Mouse (Mus musculus): ENCODE measurements around the gene Ppih. TPM values are rescaled to one million over a fixed set of nuclear protein-coding genes. Genes with fewer than 3 reads are reported as not detected.
A peak's percentile ranks its signal among the peaks of the same experiment; 100 is the strongest.

Ppih gene
- polyA plus RNA-seq (2014; fragmentation: Nextera tagmentation; extraction: Ambion mirVana), result 119 and 133 TPM in 2 replicates

DNA sequence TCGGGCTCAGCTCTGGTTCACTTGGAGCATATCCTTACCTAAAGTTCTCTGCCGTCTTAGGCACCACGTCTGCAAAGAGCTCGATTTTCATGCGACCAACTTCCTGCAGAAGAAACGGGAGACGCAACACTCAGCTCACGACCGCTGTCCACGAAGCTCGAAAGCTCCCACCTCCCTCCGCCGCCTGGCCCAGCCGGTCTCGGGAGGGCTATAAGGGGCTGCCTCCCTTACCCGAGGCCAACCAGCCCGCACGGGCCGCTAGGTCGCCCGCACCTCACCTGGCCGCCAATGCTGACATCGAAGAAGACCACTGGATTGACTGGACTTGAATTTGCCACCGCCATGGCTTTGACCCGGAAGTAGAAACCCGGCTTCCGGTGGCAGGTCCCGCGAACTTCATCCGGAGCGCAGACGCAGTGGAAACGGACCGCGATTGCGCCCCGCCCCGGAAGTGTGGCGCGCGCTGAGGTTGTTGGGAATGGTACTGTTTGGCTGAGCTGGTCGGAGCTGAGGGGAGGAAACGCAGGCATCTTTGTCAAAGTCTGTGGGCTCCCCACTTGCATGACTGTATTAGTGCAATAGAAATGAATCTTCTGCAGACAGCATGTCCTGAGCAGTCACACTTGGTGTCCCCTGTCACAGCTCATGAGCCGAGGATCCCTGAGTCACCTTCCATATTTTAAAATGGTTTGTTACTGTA, at the start of gene Ppih:
Ppih (minus strand) TSS at position 416 of the 700 bp plus-strand sequence.
- WGBS, result under 1% methylated on average over 44 of the region's 44 CpGs
- H3K9ac ChIP-seq (ENCODE audit: low read length), result peak within 1 kb of the TSS; percentile 74
- peak within 1 kb of the TSS; percentile 53; the same call in 1 of the 2 replicates for H3K27ac ChIP-seq (ENCODE audit: low read depth, low read length)
- peak; percentile 95 for ATAC-seq (replicated peaks; ENCODE audit: low FRiP score)
- H3K27me3 ChIP-seq (ENCODE audit: control insufficient read depth, insufficient read depth, low read length), result no peaks in the 10 kb centered on the region
- H3K36me3 ChIP-seq (ENCODE audit: control insufficient read depth, insufficient read depth, low read length), result no peaks in the 10 kb centered on the region; the same call in 1 of the 2 replicates
- H3K4me2 ChIP-seq (ENCODE audit: low read depth, low read length, severe bottlenecking), result peak within 1 kb of the TSS; percentile 94
- peak; percentile 97 for DNase-seq (ENCODE audit: low spot score)
- peaks cover 10% of the 10 kb centered on the region; the same call in 1 of the 2 replicates for H3K4me1 ChIP-seq (replicated peaks; ENCODE audit: control insufficient read depth, insufficient read depth, low read length)
- H3K4me3 ChIP-seq (ENCODE audit: low read depth, low read length), result peak within 1 kb of the TSS; percentile 71
- H3K9me3 ChIP-seq (ENCODE audit: control insufficient read depth, low read length), result no peaks in the 10 kb centered on the region

DNA sequence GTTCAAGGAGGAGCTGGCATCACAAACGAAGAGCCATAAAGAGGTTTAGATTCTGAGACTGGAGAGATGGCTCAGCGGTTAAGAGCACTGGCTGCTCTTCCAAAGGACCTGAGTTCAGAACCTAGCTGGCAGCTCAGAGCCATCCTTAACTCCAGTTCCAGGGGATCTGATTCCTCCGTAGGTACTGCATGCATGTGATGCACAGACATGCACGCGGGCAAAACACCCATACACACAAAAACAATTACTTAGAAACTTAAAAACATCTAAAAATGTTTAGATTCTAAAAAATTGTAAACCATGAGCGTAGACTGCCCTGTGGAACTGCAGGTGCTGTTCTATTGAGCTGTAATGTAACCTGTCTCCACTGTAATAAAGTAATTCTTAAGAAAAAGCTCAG, 49.1 kb upstream of the Ppih start:
- no peak overlapping the region for H3K9ac ChIP-seq (ENCODE audit: low read length)
- no peaks in the 10 kb centered on the region for H3K9me3 ChIP-seq (ENCODE audit: control insufficient read depth, low read length)
- DNase-seq (ENCODE audit: low spot score), result no peak
- no peaks in the 10 kb centered on the region for H3K27me3 ChIP-seq (ENCODE audit: control insufficient read depth, insufficient read depth, low read length)
- no peak overlapping the region for H3K27ac ChIP-seq (ENCODE audit: low read depth, low read length)
- H3K4me2 ChIP-seq (ENCODE audit: low read depth, low read length, severe bottlenecking), result no peak overlapping the region
- no peaks in the 10 kb centered on the region for H3K36me3 ChIP-seq (ENCODE audit: control insufficient read depth, insufficient read depth, low read length)
- WGBS, result 88% methylated on average over 6 of the region's 6 CpGs
- no peaks in the 10 kb centered on the region for H3K4me1 ChIP-seq (replicated peaks; ENCODE audit: control insufficient read depth, insufficient read depth, low read length)
- ATAC-seq (replicated peaks; ENCODE audit: low FRiP score), result no peak
- no peak overlapping the region for H3K4me3 ChIP-seq (ENCODE audit: low read depth, low read length)

GRCm38 (mm10) chr4:119366758-119367526, 46.6 kb upstream of the Ppih start:
- no peak overlapping the region for H3K4me2 ChIP-seq (ENCODE audit: low read depth, low read length, severe bottlenecking)
- H3K27ac ChIP-seq (ENCODE audit: low read depth, low read length), result no peak overlapping the region
- no peak for DNase-seq (ENCODE audit: low spot score)
- no peak for ATAC-seq (replicated peaks; ENCODE audit: low FRiP score)
- H3K9me3 ChIP-seq (ENCODE audit: control insufficient read depth, low read length), result no peaks in the 10 kb centered on the region
- H3K9ac ChIP-seq (ENCODE audit: low read length), result no peak overlapping the region
- no peak overlapping the region for H3K4me3 ChIP-seq (ENCODE audit: low read depth, low read length)
- H3K27me3 ChIP-seq (ENCODE audit: control insufficient read depth, insufficient read depth, low read length), result no peaks in the 10 kb centered on the region
- no peaks in the 10 kb centered on the region for H3K36me3 ChIP-seq (ENCODE audit: control insufficient read depth, insufficient read depth, low read length)
- 72% methylated on average over 4 of the region's 4 CpGs for WGBS
- H3K4me1 ChIP-seq (replicated peaks; ENCODE audit: control insufficient read depth, insufficient read depth, low read length), result no peaks in the 10 kb centered on the region

- no peaks in the 10 kb centered on the region for H3K27me3 ChIP-seq (ENCODE audit: control insufficient read depth, insufficient read depth, low read length)
- no peak overlapping the region for H3K27ac ChIP-seq (ENCODE audit: low read depth, low read length)
- H3K4me2 ChIP-seq (ENCODE audit: low read depth, low read length, severe bottlenecking), result no peak overlapping the region
- no peaks in the 10 kb centered on the region for H3K9me3 ChIP-seq (ENCODE audit: control insufficient read depth, low read length)
- no peak for ATAC-seq (replicated peaks; ENCODE audit: low FRiP score)
- H3K4me1 ChIP-seq (replicated peaks; ENCODE audit: control insufficient read depth, insufficient read depth, low read length), result no peaks in the 10 kb centered on the region; the same call in 1 of the 2 replicates
- H3K4me3 ChIP-seq (ENCODE audit: low read depth, low read length), result no peak overlapping the region
- 84% methylated on average over 3 of the region's 3 CpGs for WGBS
- H3K9ac ChIP-seq (ENCODE audit: low read length), result no peak overlapping the region
- peak; percentile 42 for DNase-seq (ENCODE audit: low spot score)
- H3K36me3 ChIP-seq (ENCODE audit: control insufficient read depth, insufficient read depth, low read length), result no peaks in the 10 kb centered on the region
Observed at GRCm38 (mm10) chr4:119362231-119362630, 41.9 kb upstream of the Ppih start.

GRCm38 (mm10) chr4:119359196-119359971, 39.0 kb upstream of the Ppih start:
- WGBS, result 6% methylated on average over 30 of the region's 30 CpGs
- DNase-seq (ENCODE audit: low spot score) (peak; percentile 59), ATAC-seq (replicated peaks; ENCODE audit: low FRiP score) (0 out of 2 replicates have a peak, but pooled peaks have one; percentile 36)
- no peaks in the 10 kb centered on the region; the same call in 1 of the 2 replicates for H3K27me3 ChIP-seq (ENCODE audit: control insufficient read depth, insufficient read depth, low read length)
- no peak overlapping the region for H3K27ac ChIP-seq (ENCODE audit: low read depth, low read length)
- peak overlapping the region; percentile 57 for H3K9ac ChIP-seq (ENCODE audit: low read length)
- H3K4me2 ChIP-seq (ENCODE audit: low read depth, low read length, severe bottlenecking), result peak overlapping the region; percentile 54
- no peaks in the 10 kb centered on the region for H3K9me3 ChIP-seq (ENCODE audit: control insufficient read depth, low read length)
- H3K4me3 ChIP-seq (ENCODE audit: low read depth, low read length), result peak overlapping the region; percentile 24
- H3K36me3 ChIP-seq (ENCODE audit: control insufficient read depth, insufficient read depth, low read length), result no peaks in the 10 kb centered on the region
- H3K4me1 ChIP-seq (replicated peaks; ENCODE audit: control insufficient read depth, insufficient read depth, low read length), result no peaks in the 10 kb centered on the region; the same call in 1 of the 2 replicates

DNA sequence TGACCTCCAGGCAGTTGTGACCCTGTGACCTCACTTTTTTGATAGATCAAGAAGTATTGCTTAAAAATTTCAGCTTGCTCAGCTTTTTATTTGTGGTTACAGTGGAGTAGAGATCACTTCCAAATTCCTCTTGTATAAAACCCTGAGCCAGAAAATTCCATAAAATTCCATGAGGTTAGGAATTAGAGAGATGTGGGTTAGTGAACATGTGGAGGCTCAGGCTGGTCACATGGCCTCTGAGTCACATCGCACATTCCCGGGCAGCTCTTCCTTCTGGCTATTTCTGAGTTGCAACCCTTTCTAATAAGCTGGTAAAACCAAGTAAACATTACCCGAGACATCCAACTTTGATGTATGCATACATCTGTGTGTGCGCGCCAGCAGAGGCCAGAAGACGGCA, 25.2 kb upstream of the Ppih start:
- Histone ChIP-seq H3K27me3 (ENCODE audit: control insufficient read depth, insufficient read depth, low read length) (no peaks in the 10 kb centered on the region), H3K4me2 (ENCODE audit: low read depth, low read length, severe bottlenecking) (no peak overlapping the region), H3K27ac (ENCODE audit: low read depth, low read length) (no peak overlapping the region), H3K4me3 (ENCODE audit: low read depth, low read length) (no peak overlapping the region), H3K4me1 (replicated peaks; ENCODE audit: control insufficient read depth, insufficient read depth, low read length) (no peaks in the 10 kb centered on the region), H3K9ac (ENCODE audit: low read length) (no peak overlapping the region), H3K9me3 (ENCODE audit: control insufficient read depth, low read length) (no peaks in the 10 kb centered on the region), H3K36me3 (ENCODE audit: control insufficient read depth, insufficient read depth, low read length) (no peaks in the 10 kb centered on the region)
- DNase-seq (ENCODE audit: low spot score) (no peak), ATAC-seq (replicated peaks; ENCODE audit: low FRiP score) (no peak)
- 95% methylated on average over 6 of the region's 6 CpGs for WGBS

GRCm38 (mm10) chr4:119338861-119339361, 18.6 kb upstream of the Ppih start:
- ATAC-seq (replicated peaks; ENCODE audit: low FRiP score) (peak; percentile 71), DNase-seq (ENCODE audit: low spot score) (peak; percentile 79)
- WGBS, result 5% methylated on average over 10 of the region's 10 CpGs
- H3K36me3 ChIP-seq (ENCODE audit: control insufficient read depth, insufficient read depth, low read length), result no peaks in the 10 kb centered on the region
- no peaks in the 10 kb centered on the region for H3K27me3 ChIP-seq (ENCODE audit: control insufficient read depth, insufficient read depth, low read length)
- no peaks in the 10 kb centered on the region for H3K9me3 ChIP-seq (ENCODE audit: control insufficient read depth, low read length)
- H3K9ac ChIP-seq (ENCODE audit: low read length), result peak overlapping the region; percentile 27
- H3K27ac ChIP-seq (ENCODE audit: low read depth, low read length), result no peak overlapping the region
- no peak overlapping the region for H3K4me3 ChIP-seq (ENCODE audit: low read depth, low read length)
- no peaks in the 10 kb centered on the region for H3K4me1 ChIP-seq (replicated peaks; ENCODE audit: control insufficient read depth, insufficient read depth, low read length)
- H3K4me2 ChIP-seq (ENCODE audit: low read depth, low read length, severe bottlenecking), result no peak overlapping the region

- Histone ChIP-seq H3K4me1 (replicated peaks; ENCODE audit: control insufficient read depth, insufficient read depth, low read length) (no peaks in the 10 kb centered on the region), H3K9ac (ENCODE audit: low read length) (peak overlapping the region; percentile 27), H3K9me3 (ENCODE audit: control insufficient read depth, low read length) (no peaks in the 10 kb centered on the region), H3K27me3 (ENCODE audit: control insufficient read depth, insufficient read depth, low read length) (no peaks in the 10 kb centered on the region), H3K36me3 (ENCODE audit: control insufficient read depth, insufficient read depth, low read length) (no peaks in the 10 kb centered on the region), H3K4me2 (ENCODE audit: low read depth, low read length, severe bottlenecking) (no peak overlapping the region), H3K27ac (ENCODE audit: low read depth, low read length) (no peak overlapping the region), H3K4me3 (ENCODE audit: low read depth, low read length) (no peak overlapping the region)
- ATAC-seq (replicated peaks; ENCODE audit: low FRiP score), result no peak
- WGBS, result 77% methylated on average over 4 of the region's 4 CpGs
- no peak for DNase-seq (ENCODE audit: low spot score)
Observed at GRCm38 (mm10) chr4:119338422-119338821, 18.1 kb upstream of the Ppih start.

Measured in forebrain, embryonic 11.5 days (tissue).